Mouse (Mus musculus) heart, embryonic 16.5 days (tissue): Measurements from ENCODE around the gene Elmsan1. TPM values are rescaled to one million over a fixed set of nuclear protein-coding genes. Genes with fewer than 3 reads are reported as not detected.

Experiments used
- ATAC-seq: fragments of 200-750 bp; cut with Nextera tagmentation; replicated peaks from 2 replicates; pipeline ENCODE4 v1.8.0; 2017; ENCODE audit warnings: moderate number of reproducible peaks; ENCODE audit not compliant: insufficient read depth, low FRiP score; ENCODE audit errors: extremely low read depth
- H3K27ac ChIP-seq: fragments of 300-500 bp; sonication (generic); 2 replicates; pipeline ENCODE4 v1.5.1; 2014; ENCODE audit warnings: mild to moderate bottlenecking, low read length, control low read depth, moderate library complexity
- H3K27me3 ChIP-seq: fragments of 300-500 bp; sonication (generic); 2 replicates; pipeline ENCODE4 v1.6.1; 2014; ENCODE audit warnings: low read length, mixed read lengths; ENCODE audit not compliant: control insufficient read depth, insufficient read depth
- H3K36me3 ChIP-seq: fragments of 300-500 bp; sonication (generic); 2 replicates; pipeline ENCODE4 v1.6.1; 2014; ENCODE audit not compliant: control insufficient read depth, insufficient read depth
- H3K4me1 ChIP-seq: fragments of 300-500 bp; sonication (generic); 2 replicates; pipeline ENCODE4 v1.6.1; 2014; ENCODE audit warnings: low read length, mixed read lengths; ENCODE audit not compliant: control insufficient read depth, insufficient read depth
- H3K4me2 ChIP-seq: fragments of 300-500 bp; sonication (generic); 2 replicates; pipeline ENCODE4 v1.6.1; 2014; ENCODE audit warnings: low read depth, mild to moderate bottlenecking, control low read depth, low read length
- H3K4me3 ChIP-seq: fragments of 300-500 bp; sonication (generic); 2 replicates; pipeline ENCODE4 v1.5.1; 2014; ENCODE audit warnings: mild to moderate bottlenecking, control low read depth, low read length
- H3K9ac ChIP-seq: fragments of 300-500 bp; sonication (generic); 2 replicates; pipeline ENCODE4 v1.6.1; 2014; ENCODE audit warnings: low read length, control low read depth
- H3K9me3 ChIP-seq: fragments of 300-500 bp; sonication (generic); replicated peaks from 2 replicates; pipeline ENCODE4 v1.6.1; 2016; ENCODE audit warnings: low read length; ENCODE audit not compliant: control insufficient read depth
- WGBS: fragments of 180-500 bp; shearing (Covaris S2); extraction: QIAGEN DNeasy Blood & Tissue Kit; methylation state at CpG from one replicate; pipeline ENCODE4 v1.1.7; 2014; 5-methylcytosine and 5-hydroxymethylcytosine counted together
- polyA plus RNA-seq: library from polyadenylated mRNA; unstranded; fragments of >200 nt; fragmentation: Nextera tagmentation; extraction: Ambion mirVana; gene quantifications from 2 replicates; pipeline ENCODE4 v1.2.1, GENCODE M21; 2015

Gene Elmsan1
- polyA plus RNA-seq, 1 experiment from 2014 or later, result 7.1 TPM

DNA sequence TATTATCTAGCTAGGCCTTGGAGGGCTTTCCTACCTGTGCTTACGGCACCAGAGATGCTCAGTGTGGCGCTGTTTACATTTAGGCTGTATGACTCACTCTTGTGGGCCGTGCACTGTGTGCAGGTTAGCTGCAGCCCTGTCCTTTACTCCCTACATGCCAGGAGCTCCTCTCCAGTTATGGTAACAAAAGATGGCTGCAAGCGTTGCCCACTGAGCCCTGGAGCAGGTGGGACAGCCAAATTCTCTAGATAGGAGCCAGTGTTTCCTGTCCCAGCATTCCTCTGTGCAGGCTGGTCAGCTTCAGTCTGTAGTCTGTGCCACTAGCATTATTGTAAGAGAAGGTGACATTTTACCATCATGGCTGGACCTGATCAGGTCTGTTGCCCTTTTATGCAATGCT lies 77.4 kb downstream of the Elmsan1 start:
- Histone ChIP-seq H3K36me3 (peaks cover under 1% of the 10 kb centered on the region; the same call in 1 of the 2 replicates), H3K9ac (no peak overlapping the region), H3K4me1 (no peaks in the 10 kb centered on the region), H3K4me3 (no peak overlapping the region), H3K27me3 (no peaks in the 10 kb centered on the region), H3K27ac (no peak overlapping the region), H3K4me2 (no peak overlapping the region), H3K9me3 (no peaks in the 10 kb centered on the region)
- WGBS, result 76% methylated on average over 4 of the region's 4 CpGs
- ATAC-seq, result no peak

DNA sequence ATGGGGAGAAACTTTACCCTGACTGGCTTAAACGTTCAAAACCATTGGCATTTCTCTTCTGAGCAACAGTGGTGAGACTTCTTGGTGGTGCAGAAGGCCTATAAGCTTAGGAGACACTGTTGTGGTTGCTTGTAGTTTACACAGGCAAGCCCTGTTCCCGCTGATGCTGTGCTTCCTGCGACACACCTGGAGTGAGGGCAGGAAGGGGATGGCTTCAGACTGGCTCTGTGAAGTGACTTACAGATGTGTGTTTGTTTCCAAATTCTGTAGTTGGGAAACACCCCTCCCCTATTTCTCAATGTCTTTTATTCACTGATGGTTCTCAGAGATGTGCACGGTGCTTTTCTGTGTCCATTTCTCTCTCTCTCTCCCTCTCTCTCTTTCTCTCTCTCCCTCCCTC lies 78.5 kb downstream of the Elmsan1 start:
- Histone ChIP-seq H3K4me1 (no peaks in the 10 kb centered on the region), H3K27ac (no peak overlapping the region), H3K4me3 (no peak overlapping the region), H3K9ac (no peak overlapping the region), H3K9me3 (no peaks in the 10 kb centered on the region), H3K4me2 (no peak overlapping the region), H3K36me3 (peaks cover 4% of the 10 kb centered on the region; the same call in 1 of the 2 replicates), H3K27me3 (no peaks in the 10 kb centered on the region)
- ATAC-seq, result no peak
- WGBS, result 69% methylated on average over 4 of the region's 4 CpGs

DNA sequence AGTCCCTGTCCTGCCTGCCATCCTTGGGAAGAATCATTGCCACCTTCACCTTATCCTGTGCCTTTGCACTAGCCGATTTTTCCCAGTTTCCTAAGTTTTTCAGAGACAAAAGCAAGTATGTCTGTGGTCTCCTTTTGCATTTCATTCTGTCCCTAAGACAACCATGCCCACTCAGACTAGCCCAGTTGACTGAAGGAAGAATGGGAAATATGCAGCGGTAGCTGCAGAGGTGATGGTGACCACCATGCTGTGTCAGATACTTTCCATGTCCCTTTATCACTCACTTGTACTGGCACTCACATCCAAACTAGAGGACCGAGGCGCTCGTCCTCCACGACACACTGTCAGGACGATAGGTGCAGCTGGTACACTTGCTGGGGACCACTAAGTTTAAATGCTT lies 81.5 kb downstream of the Elmsan1 start:
- no peak overlapping the region for H3K4me2 ChIP-seq
- ATAC-seq, result no peak
- H3K36me3 ChIP-seq, result peaks cover 7% of the 10 kb centered on the region
- H3K9me3 ChIP-seq, result no peaks in the 10 kb centered on the region
- H3K27ac ChIP-seq, result no peak overlapping the region
- H3K4me1 ChIP-seq, result no peaks in the 10 kb centered on the region
- no peaks in the 10 kb centered on the region for H3K27me3 ChIP-seq
- H3K4me3 ChIP-seq, result no peak overlapping the region
- H3K9ac ChIP-seq, result no peak overlapping the region
- WGBS, result 85% methylated on average over 7 of the region's 7 CpGs

GRCm38 (mm10) chr12:84132265-84132664 lies 86.4 kb downstream of the Elmsan1 start:
- H3K9me3 ChIP-seq, result no peaks in the 10 kb centered on the region
- no peak overlapping the region for H3K9ac ChIP-seq
- no peaks in the 10 kb centered on the region for H3K4me1 ChIP-seq
- no peak overlapping the region for H3K27ac ChIP-seq
- no peak overlapping the region for H3K4me3 ChIP-seq
- no peak for ATAC-seq
- H3K36me3 ChIP-seq, result peaks cover 12% of the 10 kb centered on the region
- H3K4me2 ChIP-seq, result no peak overlapping the region
- H3K27me3 ChIP-seq, result no peaks in the 10 kb centered on the region
- 71% methylated on average over 3 of the region's 3 CpGs for WGBS

GRCm38 (mm10) chr12:84129931-84130330 lies 88.8 kb downstream of the Elmsan1 start:
- ATAC-seq, result no peak
- WGBS, result 87% methylated on average over 8 of the region's 8 CpGs
- Histone ChIP-seq H3K9me3 (no peaks in the 10 kb centered on the region), H3K4me3 (no peak overlapping the region), H3K27me3 (no peaks in the 10 kb centered on the region), H3K9ac (no peak overlapping the region), H3K27ac (no peak overlapping the region), H3K36me3 (peaks cover 9% of the 10 kb centered on the region; the same call in 1 of the 2 replicates), H3K4me2 (no peak overlapping the region), H3K4me1 (no peaks in the 10 kb centered on the region)

DNA sequence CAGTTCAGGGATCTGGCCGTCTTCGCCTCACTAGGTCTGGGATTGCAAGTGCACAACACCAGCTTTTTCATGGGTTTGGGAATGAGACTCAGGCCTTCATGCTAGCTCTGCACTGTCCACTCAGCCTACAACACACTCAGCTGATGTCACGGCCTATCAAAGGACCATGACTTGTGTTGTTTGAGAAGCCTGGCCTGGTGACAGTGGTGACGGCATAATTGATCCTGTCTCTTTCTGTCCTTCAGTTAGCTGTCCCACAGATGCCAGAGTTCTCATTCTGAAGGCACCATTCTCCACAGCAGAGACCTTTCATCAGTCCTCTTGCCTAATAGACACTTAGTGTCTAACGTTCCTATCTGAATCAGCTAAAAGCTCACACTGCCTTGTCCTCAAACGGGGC lies 90.1 kb downstream of the Elmsan1 start:
- Histone ChIP-seq H3K27ac (no peak overlapping the region), H3K9me3 (no peaks in the 10 kb centered on the region), H3K36me3 (peaks cover 9% of the 10 kb centered on the region; the same call in 1 of the 2 replicates), H3K27me3 (no peaks in the 10 kb centered on the region), H3K4me3 (no peak overlapping the region), H3K4me1 (no peaks in the 10 kb centered on the region), H3K9ac (no peak overlapping the region), H3K4me2 (no peak overlapping the region)
- 80% methylated on average over 6 of the region's 6 CpGs for WGBS
- no peak for ATAC-seq

DNA sequence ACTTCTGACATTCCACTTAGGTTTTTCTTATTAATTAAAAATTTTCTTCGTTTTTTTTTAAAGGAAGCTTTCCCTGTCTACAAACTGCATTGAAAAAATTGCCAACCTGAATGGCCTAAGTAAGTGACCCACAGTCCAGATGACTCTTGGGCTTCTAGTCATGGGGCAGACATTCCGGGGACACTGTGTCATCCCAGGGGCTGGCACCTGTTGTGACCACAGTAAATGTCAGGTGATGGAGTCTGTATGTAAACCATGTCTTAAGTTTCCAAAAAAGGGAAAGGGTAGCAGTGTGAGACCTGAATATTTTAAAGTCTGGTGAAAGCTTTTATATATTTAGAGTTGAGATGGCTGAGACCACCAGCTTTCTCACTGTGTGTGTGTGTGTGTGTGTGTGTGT lies 91.8 kb downstream of the Elmsan1 start:
- Histone ChIP-seq H3K4me2 (no peak overlapping the region), H3K9ac (no peak overlapping the region), H3K27me3 (no peaks in the 10 kb centered on the region), H3K9me3 (no peaks in the 10 kb centered on the region), H3K4me1 (no peaks in the 10 kb centered on the region), H3K27ac (no peak overlapping the region), H3K4me3 (no peak overlapping the region), H3K36me3 (peaks cover 3% of the 10 kb centered on the region; the same call in 1 of the 2 replicates)
- 66% methylated on average over 2 of the region's 2 CpGs for WGBS
- no peak for ATAC-seq

DNA sequence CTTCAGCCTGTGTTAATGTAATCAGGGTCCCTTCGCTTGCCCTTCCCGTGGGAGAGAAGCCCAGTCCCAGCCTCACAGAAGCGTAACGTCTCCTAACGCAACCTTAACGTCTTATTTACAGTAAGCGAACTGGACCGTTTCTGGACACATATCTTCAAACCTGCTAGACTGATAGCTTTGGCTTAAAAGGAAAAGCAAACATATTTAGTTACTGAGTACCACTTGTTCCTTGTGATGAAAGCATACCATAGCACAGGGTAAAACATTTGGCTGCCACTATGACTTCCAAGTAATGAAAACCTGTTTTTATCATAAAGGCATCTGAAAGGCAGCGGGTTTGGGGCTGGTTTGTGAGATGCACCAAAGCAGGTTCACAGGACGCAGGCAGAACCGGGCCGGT lies 92.8 kb downstream of the Elmsan1 start:
- no peaks in the 10 kb centered on the region for H3K9me3 ChIP-seq
- 73% methylated on average over 12 of the region's 12 CpGs for WGBS
- H3K4me2 ChIP-seq, result no peak overlapping the region
- H3K9ac ChIP-seq, result no peak overlapping the region
- H3K4me3 ChIP-seq, result no peak overlapping the region
- H3K4me1 ChIP-seq, result no peaks in the 10 kb centered on the region
- no peaks in the 10 kb centered on the region for H3K27me3 ChIP-seq
- ATAC-seq, result no peak
- H3K36me3 ChIP-seq, result no peaks in the 10 kb centered on the region
- no peak overlapping the region for H3K27ac ChIP-seq

DNA sequence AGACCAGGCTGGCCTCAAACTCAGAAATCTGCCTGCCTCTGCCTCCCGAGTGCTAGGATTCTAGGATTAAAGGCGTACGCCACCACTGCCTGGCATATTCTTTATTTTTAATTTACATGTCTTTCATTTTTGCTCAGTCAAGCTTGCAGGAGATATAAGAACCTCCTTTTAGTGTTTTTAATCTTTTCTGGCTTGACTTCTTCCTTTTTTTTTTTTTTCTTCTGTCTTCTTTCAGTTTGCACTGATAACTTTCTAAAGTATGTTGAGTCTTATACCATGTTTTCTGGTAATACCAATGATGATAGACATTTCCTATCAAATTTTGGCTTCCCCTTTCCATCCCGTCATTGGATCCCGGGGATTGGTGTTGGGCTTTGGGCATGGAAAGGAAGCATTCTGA lies 99.1 kb downstream of the Elmsan1 start:
- Histone ChIP-seq H3K4me2 (no peak overlapping the region), H3K9ac (no peak overlapping the region), H3K27me3 (no peaks in the 10 kb centered on the region), H3K4me3 (no peak overlapping the region), H3K36me3 (no peaks in the 10 kb centered on the region), H3K27ac (no peak overlapping the region), H3K9me3 (no peaks in the 10 kb centered on the region), H3K4me1 (peaks cover 7% of the 10 kb centered on the region)
- WGBS, result 92% methylated on average over 5 of the region's 5 CpGs
- ATAC-seq, result no peak
